Mouse (Mus musculus) embryonic fibroblast, embryonic 13.5 days (primary cell): ENCODE results near the gene Sh3bgrl2.

Experiments used
- CTCF ChIP-seq: IDR thresholded peaks from 2 replicates; pipeline ENCODE4 v1.5.1; 2011; ENCODE audit warnings: mild to moderate bottlenecking, control low read depth, low read length, moderate library complexity, borderline replicate concordance; ENCODE audit not compliant: insufficient read depth
- POLR2A ChIP-seq: IDR thresholded peaks from 2 replicates; pipeline ENCODE4 v1.6.1; 2011; ENCODE audit warnings: low read depth, mild to moderate bottlenecking, control low read depth, low read length, moderate library complexity

DNA sequence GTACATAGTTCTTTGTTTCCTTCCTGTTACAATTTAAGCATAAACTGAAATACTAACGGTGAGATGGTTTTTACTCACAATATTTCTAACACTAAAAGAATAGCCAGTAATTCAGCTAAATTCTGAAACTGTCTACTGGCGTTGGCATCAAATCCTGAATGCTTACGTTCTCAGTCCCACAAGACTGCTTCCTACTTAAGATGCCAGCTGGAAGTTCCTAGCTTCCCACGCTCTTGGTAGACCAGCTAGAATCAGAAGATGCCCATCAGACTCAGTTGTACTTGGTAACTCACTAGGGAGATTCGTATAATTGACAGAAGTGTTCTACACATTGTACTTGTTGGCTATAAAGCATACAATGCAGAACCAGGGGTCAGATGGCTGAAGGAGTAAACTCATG is 98.6 kb downstream of the Sh3bgrl2 start:
- TF ChIP-seq CTCF (no peak), POLR2A (no peak)
